8 mouse cellular contexts compared by ENCODE assay signal in genomic region chr13:36578569-36579333, GRCm38 (mm10).
A peak's percentile ranks its signal among the peaks of the same experiment; 100 is the strongest.
DNase-seq lines count a peak whose midpoint lies in the region; ATAC-seq lines count a peak whose summit lies in the region.

No protein-coding gene starts in this region.

- no peaks in the 10 kb centered on the region for H3K9me3 ChIP-seq in embryonic facial prominence, embryonic 13.5 days
- H3K9me3 ChIP-seq in limb, embryonic 10.5 days (replicated peaks), result no peaks in the 10 kb centered on the region
- H3K9me3 ChIP-seq in midbrain, embryonic 13.5 days, result no peaks in the 10 kb centered on the region
- no peaks in the 10 kb centered on the region for H3K9me3 ChIP-seq in stomach, embryonic 16.5 days (replicated peaks; ENCODE audit: control insufficient read depth, low read length)

- H3K9ac ChIP-seq in embryonic facial prominence, embryonic 13.5 days, result peak overlapping the region; percentile 76
- H3K9ac ChIP-seq in midbrain, embryonic 13.5 days (replicated peaks), result peak overlapping the region; percentile 73
- H3K9ac ChIP-seq in stomach, embryonic 16.5 days (ENCODE audit: low read length), result peak overlapping the region; percentile 69

- peak; percentile 84 for DNase-seq in brain, embryonic 18.5 days (ENCODE audit: low read depth, low spot score)
- peak; percentile 28 for DNase-seq in heart, adult 8-10 months (ENCODE audit: low spot score)
- peak; percentile 58 to 62 for DNase-seq in kidney, adult 8-10 months
- peak; percentile 86 for DNase-seq in limb, embryonic 10.5 days (ENCODE audit: low spot score)
- no peak for DNase-seq in adipocyte (ENCODE audit: low spot score)

- peaks cover 10% of the 10 kb centered on the region for H3K27me3 ChIP-seq in embryonic facial prominence, embryonic 13.5 days
- peaks cover 17% of the 10 kb centered on the region; the same call in 1 of the 2 replicates for H3K27me3 ChIP-seq in limb, embryonic 10.5 days (ENCODE audit: low read depth, poor library complexity, severe bottlenecking)
- no peaks in the 10 kb centered on the region for H3K27me3 ChIP-seq in midbrain, embryonic 13.5 days
- H3K27me3 ChIP-seq in stomach, embryonic 16.5 days (ENCODE audit: control insufficient read depth, insufficient read depth, low read length), result 0 out of 2 replicates have a peak, but pooled peaks cover 2% of the 10 kb centered on the region

- peak overlapping the region; percentile 74 for H3K4me2 ChIP-seq in embryonic facial prominence, embryonic 13.5 days
- peak overlapping the region; percentile 60 for H3K4me2 ChIP-seq in midbrain, embryonic 13.5 days (replicated peaks)
- peak overlapping the region; percentile 75 for H3K4me2 ChIP-seq in stomach, embryonic 16.5 days (ENCODE audit: low read depth, low read length)

- peak overlapping the region; percentile 55 for H3K4me3 ChIP-seq in embryonic facial prominence, embryonic 13.5 days
- peak overlapping the region; percentile 60 for H3K4me3 ChIP-seq in limb, embryonic 10.5 days
- H3K4me3 ChIP-seq in midbrain, embryonic 13.5 days (replicated peaks), result peak overlapping the region; percentile 45
- H3K4me3 ChIP-seq in stomach, embryonic 16.5 days (replicated peaks; ENCODE audit: low read length), result peak overlapping the region; percentile 50

- no peaks in the 10 kb centered on the region for H3K36me3 ChIP-seq in embryonic facial prominence, embryonic 13.5 days
- no peaks in the 10 kb centered on the region for H3K36me3 ChIP-seq in limb, embryonic 10.5 days
- H3K36me3 ChIP-seq in midbrain, embryonic 13.5 days, result no peaks in the 10 kb centered on the region
- no peaks in the 10 kb centered on the region for H3K36me3 ChIP-seq in stomach, embryonic 16.5 days (ENCODE audit: control insufficient read depth, insufficient read depth, low read length)

- H3K4me1 ChIP-seq in embryonic facial prominence, embryonic 13.5 days, result peaks cover 24% of the 10 kb centered on the region
- H3K4me1 ChIP-seq in limb, embryonic 10.5 days, result peaks cover 46% of the 10 kb centered on the region
- H3K4me1 ChIP-seq in midbrain, embryonic 13.5 days (replicated peaks), result peaks cover 28% of the 10 kb centered on the region
- 0 out of 2 replicates have a peak, but pooled peaks cover 3% of the 10 kb centered on the region for H3K4me1 ChIP-seq in stomach, embryonic 16.5 days (ENCODE audit: control insufficient read depth, insufficient read depth, low read length)

- 2% methylated on average over 41 of the region's 41 CpGs for WGBS in embryonic facial prominence, embryonic 13.5 days
- 2% methylated on average over 41 of the region's 41 CpGs for WGBS in limb, embryonic 10.5 days
- 2% methylated on average over 41 of the region's 41 CpGs for WGBS in midbrain, embryonic 13.5 days
- 2% methylated on average over 41 of the region's 41 CpGs for WGBS in stomach, embryonic 16.5 days

- H3K27ac ChIP-seq in embryonic facial prominence, embryonic 13.5 days, result peak overlapping the region; percentile 48
- peak overlapping the region; percentile 89 for H3K27ac ChIP-seq in limb, embryonic 10.5 days
- peak overlapping the region; percentile 88 for H3K27ac ChIP-seq in midbrain, embryonic 13.5 days
- no peak overlapping the region for H3K27ac ChIP-seq in stomach, embryonic 16.5 days (ENCODE audit: low read length)

- peak; percentile 95 for ATAC-seq in embryonic facial prominence, embryonic 13.5 days (ENCODE audit: insufficient number of reproducible peaks, insufficient read depth, low FRiP score, low TSS enrichment, low read depth)
- ATAC-seq in midbrain, embryonic 13.5 days, result peak; percentile 97
- ATAC-seq in stomach, embryonic 16.5 days (ENCODE audit: insufficient read depth, low FRiP score), result peak; percentile 92
